ENCODE assay signal across 16 mouse cellular contexts in the genomic region with DNA sequence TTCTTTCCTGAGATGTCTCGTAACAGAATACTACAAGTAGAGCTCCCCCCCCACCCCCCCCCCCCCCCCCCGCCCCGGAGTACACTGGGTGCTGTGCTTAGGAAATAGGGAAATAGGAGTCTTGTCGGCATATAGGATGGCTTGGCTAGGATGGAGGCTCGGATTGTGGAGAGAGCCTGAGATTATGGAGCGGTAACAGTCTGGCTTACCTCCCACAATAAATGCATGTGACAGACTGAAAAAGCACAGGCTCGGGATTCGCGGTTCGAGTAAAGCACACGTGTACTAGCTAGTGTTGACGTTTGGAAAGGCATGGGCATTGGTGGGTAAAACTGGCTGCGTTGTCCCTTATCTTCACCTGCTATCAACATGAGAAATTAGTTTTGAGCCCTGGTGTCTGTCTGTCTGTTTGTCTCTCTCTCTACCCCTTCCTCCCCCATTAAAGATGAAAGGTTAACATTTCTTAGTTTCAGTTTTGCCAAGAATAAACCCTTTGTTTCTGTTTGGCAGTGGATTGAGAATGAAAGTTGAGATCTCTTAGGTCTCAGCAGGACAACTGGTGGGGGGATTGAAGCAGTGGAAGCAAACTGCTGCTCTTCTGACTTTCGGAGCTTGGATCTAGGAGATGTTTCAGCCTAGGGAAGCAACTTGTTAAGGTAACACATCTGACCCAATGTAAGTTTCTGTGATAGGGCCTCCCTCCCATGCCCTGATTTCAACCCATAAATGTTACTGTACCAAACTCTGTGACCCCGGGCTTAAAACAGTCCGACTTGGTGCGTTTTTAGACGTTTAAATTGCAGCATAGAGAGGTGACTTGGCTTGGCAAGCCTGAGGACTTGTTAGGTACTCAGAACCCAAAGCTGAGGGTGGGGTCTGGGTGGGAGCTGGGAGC. TPM values are rescaled to one million over a fixed set of nuclear protein-coding genes. Genes with fewer than 3 reads are reported as not detected.
DNase-seq lines count a peak whose midpoint lies in the region; ATAC-seq and TF ChIP-seq lines count a peak whose summit lies in the region.
"Had no signal": no experiment of that assay in that cellular context is flagged by ENCODE, and none has a peak within 500 bp of the region (broad histone marks: within the 10 kb centered on the region; RNA-seq: fewer than 3 reads in every experiment).

No protein-coding gene starts in this region.

- no peaks in the 10 kb centered on the region for H3K9me3 ChIP-seq in liver, postnatal 0 days (ENCODE audit: low read length)
- no peaks in the 10 kb centered on the region for H3K9me3 ChIP-seq in liver, embryonic 11.5 days (ENCODE audit: control insufficient read depth, low read length)
- H3K9me3 ChIP-seq in intestine, embryonic 16.5 days (ENCODE audit: control insufficient read depth, low read length) = no peaks in the 10 kb centered on the region
- H3K9me3 ChIP-seq in forebrain, postnatal 0 days (ENCODE audit: low read length) = no peaks in the 10 kb centered on the region
- H3K9me3 ChIP-seq: liver, embryonic 13.5 days; midbrain, embryonic 12.5 days; stomach, embryonic 15.5 days had no signal

- peak overlapping the region; percentile 28; the same call in 1 of the 2 replicates for H3K9ac ChIP-seq in heart, adult 2 months (ENCODE audit: low read depth, low read length)
- H3K9ac ChIP-seq in liver, postnatal 0 days (replicated peaks) = no peak overlapping the region
- no peak overlapping the region for H3K9ac ChIP-seq in liver, embryonic 11.5 days (ENCODE audit: low read depth, low read length)
- no peak overlapping the region for H3K9ac ChIP-seq in intestine, embryonic 16.5 days (ENCODE audit: low read depth, low read length)
- H3K9ac ChIP-seq in forebrain, postnatal 0 days = no peak overlapping the region
- H3K9ac ChIP-seq: liver, embryonic 13.5 days; midbrain, embryonic 12.5 days; stomach, embryonic 15.5 days had no signal

- WGBS in heart, adult 2 months = 34% methylated on average over 16 of the region's 18 CpGs
- 63% methylated on average over 18 of the region's 18 CpGs for WGBS in liver, postnatal 0 days (ENCODE audit: insufficient replicate concordance)
- WGBS in liver, embryonic 11.5 days = 76% methylated on average over 16 of the region's 18 CpGs
- WGBS in intestine, embryonic 16.5 days = 58% methylated on average over 16 of the region's 18 CpGs
- 65% methylated on average over 16 of the region's 18 CpGs for WGBS in forebrain, postnatal 0 days

- H3K4me3 ChIP-seq in heart, adult 2 months = peak overlapping the region; percentile 22; the same call in 1 of the 2 replicates
- H3K4me3 ChIP-seq in liver, postnatal 0 days (ENCODE audit: low read depth, low read length) = no peak overlapping the region
- no peak overlapping the region for H3K4me3 ChIP-seq in liver, embryonic 11.5 days (ENCODE audit: low read depth, low read length)
- no peak overlapping the region for H3K4me3 ChIP-seq in intestine, embryonic 16.5 days (ENCODE audit: low read length)
- H3K4me3 ChIP-seq in forebrain, postnatal 0 days (ENCODE audit: low read depth, low read length) = no peak overlapping the region
- H3K4me3 ChIP-seq: liver, embryonic 13.5 days; midbrain, embryonic 12.5 days; stomach, embryonic 15.5 days had no signal

- H3K36me3 ChIP-seq in heart, adult 2 months (ENCODE audit: control insufficient read depth, insufficient read depth, low read length) = peaks cover 3% of the 10 kb centered on the region; the same call in 1 of the 2 replicates
- no peaks in the 10 kb centered on the region for H3K36me3 ChIP-seq in liver, postnatal 0 days (replicated peaks; ENCODE audit: insufficient read depth, low read length)
- H3K36me3 ChIP-seq in liver, embryonic 11.5 days (ENCODE audit: control insufficient read depth, insufficient read depth, low read length) = no peaks in the 10 kb centered on the region
- no peaks in the 10 kb centered on the region for H3K36me3 ChIP-seq in intestine, embryonic 16.5 days (ENCODE audit: control insufficient read depth, insufficient read depth, low read length)
- H3K36me3 ChIP-seq in forebrain, postnatal 0 days (ENCODE audit: insufficient read depth) = no peaks in the 10 kb centered on the region
- H3K36me3 ChIP-seq: liver, embryonic 13.5 days; midbrain, embryonic 12.5 days; stomach, embryonic 15.5 days had no signal

- no peak for TF ChIP-seq POLR2A in heart, adult 2 months (IDR thresholded peaks at IDR 0.05; ENCODE audit: insufficient read depth, low read depth, low read length)

- no peak for TF ChIP-seq CTCF in heart, adult 2 months (IDR thresholded peaks at IDR 0.05)
- no peak for TF ChIP-seq CTCF in liver, postnatal 0 days (IDR thresholded peaks at IDR 0.05; ENCODE audit: low read depth)
- no peak for TF ChIP-seq CTCF in forebrain, postnatal 0 days (IDR thresholded peaks at IDR 0.05; ENCODE audit: low read depth)

- H3K4me1 ChIP-seq in heart, adult 2 months (ENCODE audit: control insufficient read depth, insufficient read depth, low read length) = peaks cover 22% of the 10 kb centered on the region
- peaks cover 33% of the 10 kb centered on the region for H3K4me1 ChIP-seq in liver, postnatal 0 days (ENCODE audit: insufficient read depth)
- peaks cover 8% of the 10 kb centered on the region for H3K4me1 ChIP-seq in liver, embryonic 11.5 days (replicated peaks; ENCODE audit: control insufficient read depth, insufficient read depth, low read length)
- peaks cover 29% of the 10 kb centered on the region for H3K4me1 ChIP-seq in intestine, embryonic 16.5 days (ENCODE audit: control insufficient read depth, insufficient read depth, low read length)
- H3K4me1 ChIP-seq in forebrain, postnatal 0 days (ENCODE audit: insufficient read depth) = peaks cover 12% of the 10 kb centered on the region; the same call in 1 of the 2 replicates

- no peaks in the 10 kb centered on the region for H3K27me3 ChIP-seq in heart, adult 2 months (ENCODE audit: control insufficient read depth, insufficient read depth, low read length)
- H3K27me3 ChIP-seq in liver, postnatal 0 days (ENCODE audit: insufficient read depth, low read length) = no peaks in the 10 kb centered on the region
- H3K27me3 ChIP-seq in liver, embryonic 11.5 days (replicated peaks; ENCODE audit: control insufficient read depth, insufficient read depth, low read length) = no peaks in the 10 kb centered on the region
- H3K27me3 ChIP-seq in intestine, embryonic 16.5 days (replicated peaks; ENCODE audit: control insufficient read depth, insufficient read depth, low read length) = no peaks in the 10 kb centered on the region
- H3K27me3 ChIP-seq in forebrain, postnatal 0 days (ENCODE audit: insufficient read depth, low read length) = no peaks in the 10 kb centered on the region
- H3K27me3 ChIP-seq: liver, embryonic 13.5 days; midbrain, embryonic 12.5 days; stomach, embryonic 15.5 days had no signal

- no peak for ATAC-seq in liver, postnatal 0 days
- no peak for ATAC-seq in liver, embryonic 11.5 days (replicated peaks; ENCODE audit: low FRiP score)
- ATAC-seq in intestine, embryonic 16.5 days = no peak
- no peak for ATAC-seq in forebrain, postnatal 0 days

- peak overlapping the region; percentile 24; the same call in 1 of the 2 replicates for H3K27ac ChIP-seq in heart, adult 2 months
- H3K27ac ChIP-seq in liver, postnatal 0 days (ENCODE audit: low read depth) = no peak overlapping the region
- H3K27ac ChIP-seq in liver, embryonic 11.5 days (ENCODE audit: low read depth, low read length) = no peak overlapping the region
- no peak overlapping the region for H3K27ac ChIP-seq in intestine, embryonic 16.5 days (ENCODE audit: low read length)
- H3K27ac ChIP-seq in forebrain, postnatal 0 days (ENCODE audit: low read depth, low read length) = no peak overlapping the region
- H3K27ac ChIP-seq: liver, embryonic 13.5 days; midbrain, embryonic 12.5 days; stomach, embryonic 15.5 days had no signal

- intact Hi-C loops in heart, adult 2 months (cut with DNase I) = no loop called here
- intact Hi-C loops in heart, postnatal 25 days (cut with DNase I) = loop anchor here (2.0 kb wide), 1 partner anchor 39 kb away; no protein-coding TSS in a partner anchor

- DNase-seq in heart, adult 2 months = no peak
- DNase-seq in heart, postnatal 25 days (ENCODE audit: low spot score) = no peak
- no peak for DNase-seq in liver, postnatal 0 days
- no peak for DNase-seq in liver, embryonic 11.5 days (ENCODE audit: low spot score)
- peak; percentile 56 for DNase-seq in Muller cell, postnatal 12 days (ENCODE audit: inconsistent ontology term)
- no peak for DNase-seq in forebrain, postnatal 0 days
- no peak for DNase-seq in embryo, embryonic 9.5 days (ENCODE audit: extremely low spot score)
- DNase-seq: B cell, adult 2 months; cerebellum, adult 8-10 months; embryo, embryonic 11 days; gastrocnemius, postnatal 36 days; kidney, adult 9 months; liver, embryonic 13.5 days had no signal

- H3K79me2 ChIP-seq in heart, adult 2 months (replicated peaks; ENCODE audit: control insufficient read depth, insufficient read depth, low read length) = peaks cover 9% of the 10 kb centered on the region

- peak overlapping the region; percentile 18; the same call in 1 of the 2 replicates for H3K4me2 ChIP-seq in liver, postnatal 0 days (ENCODE audit: low read depth, low read length)
- H3K4me2 ChIP-seq in liver, embryonic 11.5 days = no peak overlapping the region
- H3K4me2 ChIP-seq in intestine, embryonic 16.5 days (ENCODE audit: low read depth, low read length) = peak overlapping the region; percentile 17; the same call in 1 of the 2 replicates
- H3K4me2 ChIP-seq in forebrain, postnatal 0 days (ENCODE audit: low read depth) = no peak overlapping the region
- H3K4me2 ChIP-seq: liver, embryonic 13.5 days; midbrain, embryonic 12.5 days; stomach, embryonic 15.5 days had no signal

- TF ChIP-seq EP300 in heart, adult 2 months (IDR thresholded peaks at IDR 0.05; ENCODE audit: insufficient read depth, low read depth, low read length) = no peak
- TF ChIP-seq EP300 in liver, postnatal 0 days (IDR thresholded peaks at IDR 0.05; ENCODE audit: low read depth) = no peak

RNA-seq across cellular contexts. Expression of a gene that starts 4.4 kb away (rescaled TPM):
- total RNA-seq in heart, adult 2 months (2021) = 10 to 100 TPM; 34.0 to 37.5 TPM
- polyA plus RNA-seq in heart, adult 2 months (2012; rRNA removed) = 35.9 and 50.2 TPM in 2 replicates
- 10 to 100 TPM; 31.4 to 37.8 TPM for total RNA-seq in heart, postnatal 25 days (2021)
- polyA plus RNA-seq in liver, postnatal 0 days (2015; fragmentation: Nextera tagmentation; extraction: Ambion mirVana) = 107 and 112 TPM in 2 replicates
- 54.1 and 56.0 TPM in 2 replicates for polyA plus RNA-seq in liver, embryonic 11.5 days (2014; fragmentation: Nextera tagmentation; extraction: Ambion mirVana)
- 67.9 and 70.9 TPM in 2 replicates for polyA plus RNA-seq in intestine, embryonic 16.5 days (2015; fragmentation: Nextera tagmentation; extraction: Ambion mirVana)
- total RNA-seq in forebrain, postnatal 0 days (2014; rRNA removed) = 70.3 and 83.4 TPM in 2 replicates
- polyA plus RNA-seq in forebrain, postnatal 0 days (2015; fragmentation: Nextera tagmentation; extraction: Ambion mirVana) = 43.2 and 61.1 TPM in 2 replicates

Comparison
In these comparisons a context has a peak if more than half of its experiments do, and no peak if none do; other contexts are left out.
1. H3K4me2 ChIP-seq: peak in liver, postnatal 0 days (single experiment) and intestine, embryonic 16.5 days (single experiment); none in liver, embryonic 11.5 days (single experiment) and forebrain, postnatal 0 days (single experiment).